Mouse (Mus musculus) liver, postnatal 0 days (tissue): ENCODE data around the gene Spns1. TPM values are rescaled to one million over a fixed set of nuclear protein-coding genes. Genes with fewer than 3 reads are reported as not detected.
"Not testable (repeated sequence)": the region's sequence is repeated elsewhere in the genome, so short reads cannot be mapped to it uniquely, and the experiment has no call there.

Experiments used
- ATAC-seq: fragments of 200-750 bp; cut with Nextera tagmentation; 2 replicates; pipeline ENCODE4 v1.8.0; 2017; ENCODE audit warnings: mild to moderate bottlenecking, moderate library complexity
- DNase-seq: peaks from one replicate; pipeline ENCODE4 v3.0.0-alpha.2; 2016
- H3K27ac ChIP-seq: fragments of 300-500 bp; sonication (generic); 2 replicates; pipeline ENCODE4 v1.5.1; 2014; ENCODE audit warnings: antibody characterized with exemption, moderate library complexity, mild to moderate bottlenecking, low read depth
- H3K27me3 ChIP-seq: fragments of 300-500 bp; sonication (generic); 2 replicates; pipeline ENCODE4 v1.6.1; 2014; ENCODE audit warnings: low read length, control low read depth, mixed read lengths; ENCODE audit not compliant: insufficient read depth
- H3K36me3 ChIP-seq: fragments of 300-500 bp; sonication (generic); replicated peaks from 2 replicates; pipeline ENCODE4 v1.6.1; 2014; ENCODE audit warnings: mild to moderate bottlenecking, control low read depth, low read length, moderate library complexity, mixed read lengths; ENCODE audit not compliant: insufficient read depth
- H3K4me1 ChIP-seq: fragments of 300-500 bp; sonication (generic); 2 replicates; pipeline ENCODE4 v1.6.1; 2014; ENCODE audit warnings: antibody characterized with exemption, mild to moderate bottlenecking, control low read depth; ENCODE audit not compliant: insufficient read depth
- H3K4me2 ChIP-seq: fragments of 300-500 bp; sonication (generic); 2 replicates; pipeline ENCODE4 v1.6.1; 2014; ENCODE audit warnings: low read depth, mild to moderate bottlenecking, low read length, moderate library complexity, mixed read lengths
- H3K4me3 ChIP-seq: fragments of 300-500 bp; sonication (generic); 2 replicates; pipeline ENCODE4 v1.5.1; 2014; ENCODE audit warnings: low read depth, low read length
- H3K9ac ChIP-seq: fragments of 300-500 bp; sonication (generic); replicated peaks from 2 replicates; pipeline ENCODE4 v1.6.1; 2014; ENCODE audit warnings: mild to moderate bottlenecking, moderate library complexity
- H3K9me3 ChIP-seq: fragments of 300-500 bp; sonication (generic); 2 replicates; pipeline ENCODE4 v1.6.1; 2016; ENCODE audit warnings: mild to moderate bottlenecking, control low read depth, low read length, mixed read lengths
- CTCF ChIP-seq: sonication (generic); IDR thresholded peaks from 2 replicates; pipeline ENCODE4 v1.5.1; 2016; ENCODE audit warnings: antibody characterized with exemption, low read depth
- EP300 ChIP-seq: IDR thresholded peaks from 2 replicates; pipeline ENCODE4 v1.6.1; 2016; ENCODE audit warnings: antibody characterized with exemption, low read depth, mild to moderate bottlenecking
- WGBS: fragments of 180-500 bp; shearing (Covaris S2); extraction: QIAGEN DNeasy Blood & Tissue Kit; methylation state at CpG from one replicate; pipeline ENCODE4 v1.1.7; 2014; ENCODE audit not compliant: insufficient replicate concordance; 5-methylcytosine and 5-hydroxymethylcytosine counted together
- polyA plus RNA-seq: library from polyadenylated mRNA; unstranded; fragments of >200 nt; fragmentation: Nextera tagmentation; extraction: Ambion mirVana; gene quantifications from 2 replicates; pipeline ENCODE4 v1.2.1, GENCODE M21; 2015

Spns1 gene
- polyA plus RNA-seq, 1 experiment from 2014 or later, result 18.6 TPM

DNA sequence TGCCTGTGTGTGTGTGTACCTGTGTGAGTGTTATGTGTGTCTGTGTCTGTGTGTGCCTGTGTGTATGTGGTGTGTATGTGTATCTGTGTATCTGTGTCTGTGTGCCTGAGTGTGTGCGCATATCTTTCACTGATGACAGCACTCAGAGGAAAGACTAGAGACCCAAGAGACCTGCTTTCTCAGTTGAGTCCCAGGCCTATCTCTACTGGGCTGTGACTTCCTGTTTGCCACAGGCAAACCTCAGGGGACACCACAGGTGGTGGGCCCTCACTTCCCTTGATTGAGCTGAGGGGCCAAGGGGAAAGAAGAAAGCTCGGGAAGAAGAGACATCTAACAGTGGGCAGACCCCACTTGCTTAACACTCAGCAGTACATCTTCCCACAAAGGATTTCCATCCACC, 39.4 kb upstream of the Spns1 start:
- Histone ChIP-seq H3K27ac (peak overlapping the region; percentile 76), H3K4me3 (no peak overlapping the region), H3K9me3 (no peaks in the 10 kb centered on the region), H3K9ac (no peak overlapping the region), H3K4me1 (no peaks in the 10 kb centered on the region), H3K4me2 (no peak overlapping the region), H3K27me3 (no peaks in the 10 kb centered on the region), H3K36me3 (no peaks in the 10 kb centered on the region)
- ATAC-seq (peak; percentile 68), DNase-seq (peak; percentile 23)
- 30% methylated on average over 2 of the region's 2 CpGs for WGBS
- TF ChIP-seq EP300 (no peak), CTCF (no peak)

DNA sequence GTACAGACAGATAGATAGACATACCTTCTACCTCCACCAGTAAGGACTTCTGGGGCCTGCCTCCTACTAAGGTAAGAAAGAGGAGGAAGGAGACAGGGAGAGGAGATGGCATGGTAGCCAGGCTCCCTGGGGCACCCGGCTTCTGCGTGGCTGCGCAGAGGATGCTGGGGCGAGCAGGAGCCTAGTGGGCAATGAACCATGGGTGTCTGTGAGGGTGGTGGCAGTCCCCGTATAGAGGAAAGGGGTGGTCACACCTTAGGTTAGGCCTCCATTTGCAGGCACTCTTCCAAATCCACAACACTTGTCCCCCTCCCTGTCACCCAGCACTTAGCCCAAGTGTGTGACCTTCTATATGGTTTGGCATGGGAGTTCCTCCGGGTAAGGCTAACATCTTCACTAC, 37.5 kb upstream of the Spns1 start, which contains the start of gene Cd19:
Gene Cd19, minus strand, starts transcription at position 165 of the 400 bp plus-strand sequence.
- Histone ChIP-seq H3K9ac (peak within 1 kb of the TSS; percentile 26), H3K4me2 (peak within 1 kb of the TSS; percentile 49), H3K4me3 (peak within 1 kb of the TSS; percentile 35), H3K27ac (peak within 1 kb of the TSS; percentile 51; the same call in 1 of the 2 replicates), H3K4me1 (no peaks in the 10 kb centered on the region), H3K27me3 (no peaks in the 10 kb centered on the region), H3K36me3 (no peaks in the 10 kb centered on the region), H3K9me3 (no peaks in the 10 kb centered on the region)
- no peak for DNase-seq
- 78% methylated on average over 6 of the region's 6 CpGs for WGBS
- TF ChIP-seq EP300 (no peak), CTCF (no peak)
- ATAC-seq, result no peak

GRCm38 (mm10) chr7:126411061-126411460, 33.8 kb upstream of the Spns1 start:
- no peaks in the 10 kb centered on the region for H3K36me3 ChIP-seq
- WGBS, result 83% methylated on average over 4 of the region's 4 CpGs
- H3K9ac ChIP-seq, result no peak overlapping the region
- no peaks in the 10 kb centered on the region for H3K9me3 ChIP-seq
- no peaks in the 10 kb centered on the region for H3K4me1 ChIP-seq
- no peak overlapping the region for H3K4me2 ChIP-seq
- H3K27ac ChIP-seq, result no peak overlapping the region
- no peak overlapping the region for H3K4me3 ChIP-seq
- TF ChIP-seq CTCF (no peak), EP300 (no peak)
- no peaks in the 10 kb centered on the region for H3K27me3 ChIP-seq
- ATAC-seq (no peak), DNase-seq (no peak)

- H3K9ac ChIP-seq, result no peak overlapping the region
- H3K4me3 ChIP-seq, result no peak overlapping the region
- no peaks in the 10 kb centered on the region for H3K27me3 ChIP-seq
- H3K4me2 ChIP-seq, result no peak overlapping the region
- WGBS, result 81% methylated on average over 2 of the region's 2 CpGs
- no peaks in the 10 kb centered on the region for H3K36me3 ChIP-seq
- TF ChIP-seq CTCF (no peak), EP300 (no peak)
- DNase-seq, result no peak
- no peak overlapping the region for H3K27ac ChIP-seq
- ATAC-seq, result no peak
- H3K4me1 ChIP-seq, result no peaks in the 10 kb centered on the region
- no peaks in the 10 kb centered on the region for H3K9me3 ChIP-seq
Measured at GRCm38 (mm10) chr7:126408686-126409085, 31.4 kb upstream of the Spns1 start.

DNA sequence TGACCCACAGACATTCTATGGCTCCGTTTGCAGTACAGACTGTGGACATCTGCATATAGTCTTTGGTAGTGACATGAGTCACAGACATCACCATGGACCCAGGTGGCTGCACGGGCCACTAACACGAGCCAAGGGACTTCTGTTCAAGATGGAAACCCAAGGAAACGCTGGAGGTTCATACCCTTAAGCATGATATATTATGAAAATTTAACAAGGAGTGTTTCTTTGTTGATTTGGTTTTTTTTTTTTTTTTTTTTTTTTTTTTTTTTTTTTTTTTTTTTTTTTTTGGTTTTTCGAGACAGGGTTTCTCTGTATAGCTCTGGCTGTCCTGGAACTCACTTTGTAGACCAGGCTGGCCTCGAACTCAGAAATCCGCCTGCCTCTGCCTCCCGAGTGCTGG, 25.3 kb upstream of the Spns1 start:
- H3K9ac ChIP-seq, H3K4me3 ChIP-seq, H3K4me2 ChIP-seq, ATAC-seq, H3K9me3 ChIP-seq, H3K4me1 ChIP-seq, H3K27me3 ChIP-seq, H3K36me3 ChIP-seq, H3K27ac ChIP-seq, DNase-seq: not testable (repeated sequence)
- 70% methylated on average over 7 of the region's 8 CpGs for WGBS

- peak; percentile 90 for DNase-seq
Measured at GRCm38 (mm10) chr7:126399548-126399947, 22.3 kb upstream of the Spns1 start.

DNA sequence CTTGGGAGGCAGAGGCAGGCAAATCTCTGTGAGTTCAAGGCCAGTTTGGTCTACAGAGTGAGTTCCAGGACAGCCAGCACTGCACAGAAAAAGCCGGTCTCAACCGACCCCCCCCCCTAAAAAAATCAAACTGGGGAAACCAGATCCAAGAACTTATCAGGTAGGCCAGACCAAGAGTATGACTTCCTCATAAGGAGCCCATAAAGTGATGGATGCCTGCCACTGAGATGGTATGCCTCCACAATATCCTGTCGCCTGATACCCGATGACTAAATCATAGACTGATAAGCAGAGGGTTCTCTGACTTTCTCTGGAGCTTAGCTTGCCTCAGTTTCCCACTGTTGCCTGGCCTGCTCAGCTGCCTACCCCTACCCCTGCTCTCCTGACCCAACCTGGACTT, 20.6 kb upstream of the Spns1 start:
- H3K4me1 ChIP-seq, result no peaks in the 10 kb centered on the region
- H3K4me2 ChIP-seq, result no peak overlapping the region
- no peak overlapping the region for H3K4me3 ChIP-seq
- 64% methylated on average over 4 of the region's 4 CpGs for WGBS
- DNase-seq (no peak), ATAC-seq (no peak)
- H3K36me3 ChIP-seq, result no peaks in the 10 kb centered on the region; the same call in 1 of the 2 replicates
- H3K27me3 ChIP-seq, result no peaks in the 10 kb centered on the region
- H3K9me3 ChIP-seq, result no peaks in the 10 kb centered on the region
- H3K27ac ChIP-seq, result no peak overlapping the region
- TF ChIP-seq EP300 (no peak), CTCF (no peak)
- no peak overlapping the region for H3K9ac ChIP-seq

More at GRCm38 (mm10) chr7:126399548-126399947, 22.3 kb upstream of the Spns1 start:
- Histone ChIP-seq H3K4me1 (no peaks in the 10 kb centered on the region), H3K9ac (no peak overlapping the region), H3K27ac (no peak overlapping the region), H3K9me3 (no peaks in the 10 kb centered on the region), H3K27me3 (no peaks in the 10 kb centered on the region), H3K4me3 (no peak overlapping the region), H3K4me2 (no peak overlapping the region), H3K36me3 (no peaks in the 10 kb centered on the region)
- 4% methylated on average over 5 of the region's 5 CpGs for WGBS
- no peak for ATAC-seq
- TF ChIP-seq CTCF (peak; percentile 96), EP300 (no peak)
